Comparison of ENCODE assay signal across 8 mouse cellular contexts in genomic region chr4:45183818-45184520, GRCm38 (mm10). TPM values are rescaled to one million over a fixed set of nuclear protein-coding genes. Genes with fewer than 3 reads are reported as not detected.
A peak's percentile ranks its signal among the peaks of the same experiment; 100 is the strongest.
DNase-seq lines count a peak whose midpoint lies in the region; ATAC-seq lines count a peak whose summit lies in the region.

No protein-coding gene starts in this region.

- no peaks in the 10 kb centered on the region for H3K9me3 ChIP-seq in erythroblast, embryonic 14.5 days (ENCODE audit: control insufficient read depth, low read length)
- no peaks in the 10 kb centered on the region for H3K9me3 ChIP-seq in limb, embryonic 11.5 days (ENCODE audit: control insufficient read depth, low read length)

- peak; percentile 53 to 62 for DNase-seq in right cerebral cortex, postnatal 10 days (ENCODE audit: low spot score in 2 of 2)
- no peak for DNase-seq in right cerebral cortex, postnatal 14 days
- DNase-seq in limb, embryonic 11.5 days (ENCODE audit: low spot score), result no peak
- peak; percentile 37 for DNase-seq in retina, postnatal 1 day
- DNase-seq in adrenal gland, postnatal 10 days, result no peak

- H3K4me2 ChIP-seq in limb, embryonic 11.5 days (ENCODE audit: low read depth, severe bottlenecking), result peak overlapping the region; percentile 99

- H3K27me3 ChIP-seq in erythroblast, embryonic 14.5 days (ENCODE audit: control insufficient read depth), result peaks cover 68% of the 10 kb centered on the region
- H3K27me3 ChIP-seq in limb, embryonic 11.5 days (ENCODE audit: control insufficient read depth, insufficient read depth, low read length), result peaks cover 31% of the 10 kb centered on the region

- no peak for ATAC-seq in erythroblast, adult 5-6 weeks (replicated peaks; ENCODE audit: low FRiP score, poor library complexity, severe bottlenecking)
- ATAC-seq in limb, embryonic 11.5 days (ENCODE audit: insufficient number of reproducible peaks, low FRiP score, low TSS enrichment, low read depth), result 0 out of 2 replicates have a peak, but pooled peaks have one; percentile 21
- no peak for ATAC-seq in activated CD4-positive, CD25-positive, alpha-beta regulatory T cell, adult 4 months

- peak overlapping the region; percentile 46 for H3K4me3 ChIP-seq in erythroblast, embryonic 14.5 days (replicated peaks)
- peak overlapping the region; percentile 50 for H3K4me3 ChIP-seq in limb, embryonic 11.5 days (ENCODE audit: low read depth, low read length)

- H3K9ac ChIP-seq in limb, embryonic 11.5 days (ENCODE audit: low read length), result peak overlapping the region; percentile 51; the same call in 1 of the 2 replicates

- WGBS in limb, embryonic 11.5 days, result 29% methylated on average over 13 of the region's 13 CpGs

- peaks cover 7% of the 10 kb centered on the region for H3K4me1 ChIP-seq in erythroblast, embryonic 14.5 days (ENCODE audit: control insufficient read depth)
- H3K4me1 ChIP-seq in limb, embryonic 11.5 days (ENCODE audit: control insufficient read depth, insufficient read depth, low read length), result 0 out of 2 replicates have a peak, but pooled peaks cover 7% of the 10 kb centered on the region

- no peak overlapping the region for H3K27ac ChIP-seq in limb, embryonic 11.5 days (replicated peaks; ENCODE audit: low read depth, low read length)

- no peaks in the 10 kb centered on the region for H3K36me3 ChIP-seq in erythroblast, embryonic 14.5 days (ENCODE audit: control insufficient read depth)
- no peaks in the 10 kb centered on the region for H3K36me3 ChIP-seq in limb, embryonic 11.5 days (ENCODE audit: control insufficient read depth, insufficient read depth, low read length)

RNA-seq across cellular contexts. Expression of gene Frmpd1, which starts 0.7 kb away (rescaled TPM):
- polyA plus RNA-seq in erythroblast, embryonic 14.5 days (2012), result 0.01 TPM in 1 of 2 replicates, not detected in the other
- not detected in 2 replicates for total RNA-seq in erythroblast, adult 5-6 weeks (2015; ENCODE audit: low replicate concordance)
- total RNA-seq in erythroblast, adult 5-6 weeks (2017; ENCODE audit: low replicate concordance), result not detected in 2 replicates
- polyA plus RNA-seq in limb, embryonic 11.5 days (2014; fragmentation: Nextera tagmentation; extraction: Ambion mirVana), result 0.96 and 2.6 TPM in 2 replicates
- not detected for polyA plus RNA-seq in activated CD4-positive, CD25-positive, alpha-beta regulatory T cell, adult 4 months (2017; shearing (Covaris generic))
- 1 to 10 TPM; 6.3 to 7.3 TPM for total RNA-seq in adrenal gland, postnatal 10 days (2021)

Comparison
In these comparisons a context has a peak if more than half of its experiments do, and no peak if none do; other contexts are left out.
1. DNase-seq: peak in right cerebral cortex, postnatal 10 days (2 of 2) and retina, postnatal 1 day (single experiment); none in right cerebral cortex, postnatal 14 days (single experiment), limb, embryonic 11.5 days (single experiment) and adrenal gland, postnatal 10 days (single experiment).